ENCODE assay signal across 2 mouse cellular contexts in the genomic region with DNA sequence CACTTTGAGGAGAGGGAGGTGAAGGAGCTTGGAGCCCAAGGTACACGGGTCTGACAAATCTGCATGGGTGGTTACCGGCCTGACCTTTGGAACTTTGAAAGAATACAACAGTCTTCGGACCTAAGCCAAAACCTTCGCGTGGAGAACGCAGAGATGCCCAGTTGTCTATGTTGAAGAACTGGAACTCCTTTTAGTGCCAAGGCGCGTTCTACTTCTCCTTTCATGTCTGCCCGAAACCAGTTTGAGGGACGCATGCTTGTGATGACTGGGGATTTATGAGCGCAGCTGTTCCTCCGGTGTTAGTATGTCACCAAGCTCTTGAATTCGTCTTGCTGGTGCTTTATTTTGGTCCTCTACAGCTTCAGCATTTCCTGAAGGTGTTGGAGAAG.
TF ChIP-seq lines count a peak whose summit lies in the region.

No protein-coding gene starts in this region.

TF ChIP-seq in C2C12, 6 proteins besides CTCF, POLR2A, EP300 and RAD21:
- no peak for TF ChIP-seq FOSL1 (IDR thresholded peaks at IDR 0.05; ENCODE audit: insufficient read depth, low read length, poor library complexity, severe bottlenecking)
- TF ChIP-seq MYOD1 (IDR thresholded peaks at IDR 0.05; ENCODE audit: control insufficient read depth, insufficient read length, low read depth), result peak; percentile 59
- no peak for TF ChIP-seq MYOG (IDR thresholded peaks at IDR 0.05; ENCODE audit: control insufficient read depth, extremely low read depth, insufficient read length)
- no peak for TF ChIP-seq MAX (IDR thresholded peaks at IDR 0.05)

TF ChIP-seq in ES-E14, 5 proteins besides CTCF, POLR2A, EP300 and RAD21 (continued from another document):
- TF ChIP-seq HCFC1 (IDR thresholded peaks at IDR 0.05; ENCODE audit: borderline replicate concordance, insufficient read depth, low read length) (no peak), CHD2 (IDR thresholded peaks at IDR 0.05; ENCODE audit: low read depth, low read length) (no peak), MAFK (IDR thresholded peaks at IDR 0.05; ENCODE audit: insufficient read depth, low read depth, low read length) (no peak)
